35 mouse cellular contexts compared by ENCODE assay signal in genomic region chr17:61337094-61337493, GRCm38 (mm10).
"Had no signal": no experiment of that assay in that cellular context is flagged by ENCODE, and none has a peak within 500 bp of the region (broad histone marks: within the 10 kb centered on the region; RNA-seq: fewer than 3 reads in every experiment).

No protein-coding gene starts in this region.

- DNase-seq: heart, postnatal 10 days; heart, postnatal 14 days; heart, postnatal 36 days; heart, postnatal 4 days; kidney, adult 11 months; kidney, adult 18-20 months; kidney, adult 2 months; kidney, adult 8-10 months; kidney, adult 9 months; kidney, postnatal 10 days; kidney, postnatal 14 days; kidney, postnatal 25 days; kidney, postnatal 36 days; kidney, postnatal 4 days; layer of hippocampus, adult 9-11 months; layer of hippocampus, postnatal 36 days had no signal

- H3K27ac ChIP-seq: heart, embryonic 10.5 days; heart, embryonic 13.5 days; heart, embryonic 15.5 days; hindbrain, embryonic 10.5 days; hindbrain, embryonic 12.5 days; hindbrain, embryonic 13.5 days; hindbrain, embryonic 14.5 days; hindbrain, embryonic 15.5 days; hindbrain, postnatal 0 days; intestine, embryonic 15.5 days; kidney, embryonic 15.5 days; kidney, postnatal 0 days; layer of hippocampus, adult 2 months; left cerebral cortex, adult 2 months had no signal

- H3K4me3 ChIP-seq: heart, embryonic 10.5 days; heart, embryonic 12.5 days; heart, embryonic 13.5 days; heart, embryonic 15.5 days; hindbrain, embryonic 10.5 days; hindbrain, embryonic 12.5 days; hindbrain, embryonic 13.5 days; hindbrain, embryonic 15.5 days; intestine, embryonic 15.5 days; kidney, embryonic 15.5 days; layer of hippocampus, adult 2 months; left cerebral cortex, adult 2 months had no signal

- H3K36me3 ChIP-seq: heart, embryonic 10.5 days; heart, embryonic 12.5 days; heart, embryonic 13.5 days; heart, embryonic 15.5 days; hindbrain, embryonic 10.5 days; hindbrain, embryonic 12.5 days; hindbrain, embryonic 13.5 days; hindbrain, embryonic 15.5 days; intestine, embryonic 15.5 days; kidney, embryonic 15.5 days had no signal

- H3K27me3 ChIP-seq: heart, embryonic 12.5 days; heart, embryonic 13.5 days; heart, embryonic 15.5 days; hindbrain, embryonic 12.5 days; hindbrain, embryonic 13.5 days; hindbrain, embryonic 15.5 days; intestine, embryonic 15.5 days; kidney, embryonic 15.5 days had no signal

- H3K9ac ChIP-seq: heart, embryonic 12.5 days; heart, embryonic 13.5 days; heart, embryonic 15.5 days; hindbrain, embryonic 12.5 days; hindbrain, embryonic 13.5 days; hindbrain, embryonic 14.5 days; hindbrain, embryonic 15.5 days; intestine, embryonic 15.5 days; kidney, embryonic 15.5 days had no signal

- H3K9me3 ChIP-seq: heart, embryonic 10.5 days; heart, embryonic 12.5 days; heart, embryonic 13.5 days; heart, embryonic 15.5 days; hindbrain, embryonic 10.5 days; hindbrain, embryonic 12.5 days; hindbrain, embryonic 13.5 days; hindbrain, embryonic 15.5 days; intestine, embryonic 15.5 days; kidney, embryonic 15.5 days had no signal

- H3K4me1 ChIP-seq: heart, embryonic 10.5 days; heart, embryonic 12.5 days; heart, embryonic 13.5 days; heart, embryonic 15.5 days; hindbrain, embryonic 10.5 days; hindbrain, embryonic 12.5 days; hindbrain, embryonic 13.5 days; hindbrain, embryonic 15.5 days; intestine, embryonic 15.5 days; kidney, embryonic 15.5 days had no signal

- ATAC-seq: hindbrain, embryonic 16.5 days; hindbrain, postnatal 0 days; inflammation-experienced regulatory T-cells, adult 6 months; intestine, embryonic 15.5 days; intestine, embryonic 16.5 days; intestine, postnatal 0 days had no signal
